Mouse (Mus musculus): ENCODE measurements around the gene Tuba4a. TPM values are rescaled to one million over a fixed set of nuclear protein-coding genes. Genes with fewer than 3 reads are reported as not detected.

Tuba4a gene
- total and polyA plus RNA-seq, 2 experiments from 2014 or later: 142 to 227 TPM

GRCm38 (mm10) chr1:75231664-75232152 is 12.0 kb upstream of the Tuba4a start, which contains the start of gene A630095N17Rik:
TSS of gene A630095N17Rik (minus strand) at chr1:75232102.
- WGBS: 65% methylated on average over 5 of the region's 5 CpGs

GRCm38 (mm10) chr1:75231224-75231623 is 11.6 kb upstream of the Tuba4a start:
- Histone ChIP-seq H3K27ac (ENCODE audit: low read depth) (no peak overlapping the region), H3K27me3 (ENCODE audit: control insufficient read depth, insufficient read depth, low read length) (no peaks in the 10 kb centered on the region), H3K9ac (replicated peaks; ENCODE audit: low read depth, low read length) (no peak overlapping the region), H3K4me2 (ENCODE audit: low read depth, low read length) (no peak overlapping the region), H3K9me3 (replicated peaks; ENCODE audit: control insufficient read depth, low read length) (no peaks in the 10 kb centered on the region), H3K4me1 (ENCODE audit: control insufficient read depth, insufficient read depth) (peaks cover 7% of the 10 kb centered on the region; the same call in 1 of the 2 replicates), H3K36me3 (replicated peaks; ENCODE audit: control insufficient read depth, insufficient read depth, low read length) (no peaks in the 10 kb centered on the region), H3K4me3 (ENCODE audit: low read depth, low read length) (no peak overlapping the region)
- ATAC-seq (ENCODE audit: insufficient read depth, low read depth) (no peak), DNase-seq (ENCODE audit: low spot score) (no peak)
- TF ChIP-seq CTCF (IDR thresholded peaks at IDR 0.05; ENCODE audit: low read depth) (no peak), EP300 (IDR thresholded peaks at IDR 0.05; ENCODE audit: low read depth) (no peak)
- WGBS: 73% methylated on average over 4 of the region's 4 CpGs

More at GRCm38 (mm10) chr1:75231664-75232152, 12.0 kb upstream of the Tuba4a start, which contains the start of gene A630095N17Rik:
- Histone ChIP-seq H3K4me1 (ENCODE audit: control insufficient read depth, insufficient read depth) (peaks cover 4% of the 10 kb centered on the region; the same call in 1 of the 2 replicates), H3K27ac (ENCODE audit: low read depth) (no peak within 1 kb of the TSS), H3K36me3 (replicated peaks; ENCODE audit: control insufficient read depth, insufficient read depth, low read length) (no peaks in the 10 kb centered on the region), H3K4me2 (ENCODE audit: low read depth, low read length) (no peak within 1 kb of the TSS), H3K9ac (replicated peaks; ENCODE audit: low read depth, low read length) (no peak within 1 kb of the TSS), H3K9me3 (replicated peaks; ENCODE audit: control insufficient read depth, low read length) (no peaks in the 10 kb centered on the region), H3K27me3 (ENCODE audit: control insufficient read depth, insufficient read depth, low read length) (no peaks in the 10 kb centered on the region), H3K4me3 (ENCODE audit: low read depth, low read length) (no peak within 1 kb of the TSS)
- DNase-seq (ENCODE audit: low spot score) (no peak), ATAC-seq (ENCODE audit: insufficient read depth, low read depth) (no peak)
- no peak for TF ChIP-seq EP300 (IDR thresholded peaks at IDR 0.05; ENCODE audit: low read depth)
- TF ChIP-seq CTCF (IDR thresholded peaks at IDR 0.05; ENCODE audit: low read depth): no peak

GRCm38 (mm10) chr1:75230335-75230994 is 10.8 kb upstream of the Tuba4a start:
- no peak for TF ChIP-seq CTCF (IDR thresholded peaks at IDR 0.05; ENCODE audit: low read depth)
- TF ChIP-seq EP300 (IDR thresholded peaks at IDR 0.05; ENCODE audit: low read depth): no peak
- H3K4me3 ChIP-seq (ENCODE audit: low read depth, low read length): no peak overlapping the region
- no peak overlapping the region for H3K4me2 ChIP-seq (ENCODE audit: low read depth, low read length)
- peaks cover 9% of the 10 kb centered on the region; the same call in 1 of the 2 replicates for H3K4me1 ChIP-seq (ENCODE audit: control insufficient read depth, insufficient read depth)
- WGBS: 75% methylated on average over 7 of the region's 7 CpGs
- DNase-seq (ENCODE audit: low spot score) (no peak), ATAC-seq (ENCODE audit: insufficient read depth, low read depth) (no peak)
- H3K36me3 ChIP-seq (replicated peaks; ENCODE audit: control insufficient read depth, insufficient read depth, low read length): no peaks in the 10 kb centered on the region
- no peaks in the 10 kb centered on the region for H3K9me3 ChIP-seq (replicated peaks; ENCODE audit: control insufficient read depth, low read length)
- no peak overlapping the region for H3K27ac ChIP-seq (ENCODE audit: low read depth)
- no peaks in the 10 kb centered on the region for H3K27me3 ChIP-seq (ENCODE audit: control insufficient read depth, insufficient read depth, low read length)
- no peak overlapping the region for H3K9ac ChIP-seq (replicated peaks; ENCODE audit: low read depth, low read length)

GRCm38 (mm10) chr1:75229158-75229557 is 9.5 kb upstream of the Tuba4a start:
- H3K27me3 ChIP-seq (ENCODE audit: control insufficient read depth, insufficient read depth, low read length): no peaks in the 10 kb centered on the region
- H3K9ac ChIP-seq (replicated peaks; ENCODE audit: low read depth, low read length): no peak overlapping the region
- 65% methylated on average over 4 of the region's 4 CpGs for WGBS
- H3K27ac ChIP-seq (ENCODE audit: low read depth): no peak overlapping the region
- TF ChIP-seq EP300 (IDR thresholded peaks at IDR 0.05; ENCODE audit: low read depth) (no peak), CTCF (IDR thresholded peaks at IDR 0.05; ENCODE audit: low read depth) (no peak)
- H3K36me3 ChIP-seq (replicated peaks; ENCODE audit: control insufficient read depth, insufficient read depth, low read length): no peaks in the 10 kb centered on the region
- peaks cover 10% of the 10 kb centered on the region; the same call in 1 of the 2 replicates for H3K4me1 ChIP-seq (ENCODE audit: control insufficient read depth, insufficient read depth)
- no peaks in the 10 kb centered on the region for H3K9me3 ChIP-seq (replicated peaks; ENCODE audit: control insufficient read depth, low read length)
- DNase-seq (ENCODE audit: low spot score) (no peak), ATAC-seq (ENCODE audit: insufficient read depth, low read depth) (no peak)
- H3K4me3 ChIP-seq (ENCODE audit: low read depth, low read length): no peak overlapping the region
- H3K4me2 ChIP-seq (ENCODE audit: low read depth, low read length): no peak overlapping the region

- peaks cover 10% of the 10 kb centered on the region; the same call in 1 of the 2 replicates for H3K4me1 ChIP-seq (ENCODE audit: control insufficient read depth, insufficient read depth)
- no peak for ATAC-seq (ENCODE audit: insufficient read depth, low read depth)
- no peak overlapping the region for H3K4me3 ChIP-seq (ENCODE audit: low read depth, low read length)
- no peaks in the 10 kb centered on the region for H3K36me3 ChIP-seq (replicated peaks; ENCODE audit: control insufficient read depth, insufficient read depth, low read length)
- no peak overlapping the region for H3K9ac ChIP-seq (replicated peaks; ENCODE audit: low read depth, low read length)
- no peaks in the 10 kb centered on the region for H3K27me3 ChIP-seq (ENCODE audit: control insufficient read depth, insufficient read depth, low read length)
- H3K9me3 ChIP-seq (replicated peaks; ENCODE audit: control insufficient read depth, low read length): no peaks in the 10 kb centered on the region
- no peak overlapping the region for H3K27ac ChIP-seq (ENCODE audit: low read depth)
- TF ChIP-seq CTCF (IDR thresholded peaks at IDR 0.05; ENCODE audit: low read depth): no peak
- TF ChIP-seq EP300 (IDR thresholded peaks at IDR 0.05; ENCODE audit: low read depth): no peak
- WGBS: 66% methylated on average over 1 of the region's 1 CpGs
- no peak for DNase-seq (ENCODE audit: low spot score)
- H3K4me2 ChIP-seq (ENCODE audit: low read depth, low read length): no peak overlapping the region
These were observed 8.0 kb upstream of the Tuba4a start for GRCm38 (mm10) chr1:75227653-75228052.

Measured in heart, postnatal 0 days (tissue).